Mouse (Mus musculus) G1E (cell line): ENCODE data around the gene Sorbs2. TPM values are rescaled to one million over a fixed set of nuclear protein-coding genes. Genes with fewer than 3 reads are reported as not detected.

ENCODE experiments used
- ATAC-seq: 2 replicates; pipeline ENCODE4 v1.8.0; 2016; ENCODE audit warnings: mild to moderate bottlenecking; ENCODE audit not compliant: insufficient number of reproducible peaks, poor library complexity, low FRiP score, severe bottlenecking; ENCODE audit errors: extremely low read depth
- DNase-seq: peaks from one replicate; pipeline ENCODE4 v3.0.0; 2012; ENCODE audit warnings: low spot score
- H3K27me3 ChIP-seq: 2 replicates; pipeline ENCODE4 v1.6.1; 2012; ENCODE audit warnings: mild to moderate bottlenecking, low read length, inconsistent platforms; ENCODE audit not compliant: insufficient read depth
- H3K36me3 ChIP-seq: replicated peaks from 2 replicates; pipeline ENCODE3; 2012; ENCODE audit warnings: mild to moderate bottlenecking, inconsistent platforms
- H3K4me1 ChIP-seq: 2 replicates; pipeline ENCODE4 v1.6.1; 2012; ENCODE audit warnings: low read depth, low read length, inconsistent platforms, mixed read lengths; ENCODE audit not compliant: insufficient read depth
- H3K4me3 ChIP-seq: 2 replicates; pipeline ENCODE4 v1.5.1; 2012; ENCODE audit warnings: low read depth, mild to moderate bottlenecking, inconsistent platforms, low read length, moderate library complexity, mixed read lengths
- H3K9me3 ChIP-seq: replicated peaks from 2 replicates; pipeline ENCODE4 v1.6.1; 2012; ENCODE audit warnings: inconsistent platforms
- CTCF ChIP-seq: IDR thresholded peaks from 2 replicates; pipeline ENCODE4 v1.5.1; 2012; ENCODE audit warnings: low read depth, low read length, inconsistent platforms, mixed read lengths
- GATA1 ChIP-seq: IDR thresholded peaks from 2 replicates; pipeline ENCODE4 v1.6.1; 2012; ENCODE audit warnings: borderline replicate concordance, low read length, inconsistent platforms, mixed read lengths
- GATA2 ChIP-seq: IDR thresholded peaks from 2 replicates; pipeline ENCODE4 v1.6.1; 2012; ENCODE audit warnings: low read depth, low read length, inconsistent platforms, borderline replicate concordance
- POLR2AphosphoS5 ChIP-seq: IDR thresholded peaks from 2 replicates; pipeline ENCODE4 v1.6.1; 2012; ENCODE audit warnings: low read depth, low read length, inconsistent platforms; ENCODE audit not compliant: insufficient replicate concordance
- TAL1 ChIP-seq: conservative IDR thresholded peaks from 2 replicates; pipeline ENCODE4 v1.6.1; 2012; ENCODE audit warnings: low read depth, low read length, inconsistent platforms, mixed read lengths
- polyA plus RNA-seq: library from polyadenylated mRNA; stranded (reverse); fragments of >175 nt; gene quantifications from 2 replicates; pipeline ENCODE4 v1.2.3, GENCODE M21; 2012
- total RNA-seq, 2 experiments: library from RNA; stranded (forward) in 1 of 2; stranded (reverse) in 1 of 2; fragments of 200-1000 nt in 1 of 2; fragments of >200 nt in 1 of 2; fragmentation: Nextera tagmentation in 1 of 2; gene quantifications; 2 replicates each; pipeline ENCODE4 v1.2.3; 2014 to 2017

Sorbs2 gene
- total and polyA plus RNA-seq, 3 experiments = 0.49 TPM; not detected in 2

DNA sequence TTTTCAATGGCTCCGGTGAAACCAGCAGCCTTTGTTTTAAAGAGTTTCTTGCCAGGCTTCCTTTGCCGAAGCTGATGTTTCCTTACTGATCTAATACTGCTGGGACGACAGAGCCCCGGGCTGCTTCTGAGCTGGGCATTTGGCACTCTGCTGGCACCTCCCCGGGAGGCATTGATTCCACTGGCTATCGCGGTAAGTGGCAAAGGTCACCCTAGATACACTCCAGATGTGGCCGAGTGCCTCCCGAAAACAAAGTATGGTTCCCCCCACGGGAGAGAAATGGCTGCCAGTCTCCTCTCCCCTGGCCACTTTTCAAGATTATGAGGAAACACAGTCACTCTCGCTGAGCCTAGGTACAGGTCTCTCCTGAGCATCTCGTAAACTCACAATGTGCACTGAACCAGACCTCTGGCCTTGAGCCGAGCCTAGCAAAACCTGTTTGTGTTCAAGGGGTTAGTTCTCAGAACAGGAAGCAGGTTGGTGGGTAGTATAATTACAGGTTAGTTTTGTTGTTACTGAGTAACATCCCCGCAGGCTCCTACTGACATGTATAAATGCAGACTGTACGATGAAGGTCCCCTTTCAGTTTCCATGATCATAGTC lies 114.1 kb downstream of the Sorbs2 start:
- no peak for DNase-seq
- H3K4me3 ChIP-seq = no peak overlapping the region
- no peaks in the 10 kb centered on the region for H3K36me3 ChIP-seq
- no peaks in the 10 kb centered on the region for H3K4me1 ChIP-seq
- TF ChIP-seq POLR2AphosphoS5 = no peak
- TF ChIP-seq TAL1 = no peak
- TF ChIP-seq CTCF = no peak
- TF ChIP-seq GATA2 = no peak
- no peak for TF ChIP-seq GATA1
- ATAC-seq = no peak
- no peaks in the 10 kb centered on the region for H3K27me3 ChIP-seq
- peaks cover 22% of the 10 kb centered on the region for H3K9me3 ChIP-seq

- peaks cover 13% of the 10 kb centered on the region for H3K9me3 ChIP-seq
- no peaks in the 10 kb centered on the region for H3K36me3 ChIP-seq
- ATAC-seq = no peak
- no peak overlapping the region for H3K4me3 ChIP-seq
- no peaks in the 10 kb centered on the region for H3K4me1 ChIP-seq
- TF ChIP-seq GATA2 = no peak
- no peak for TF ChIP-seq POLR2AphosphoS5
- no peak for TF ChIP-seq TAL1
- TF ChIP-seq CTCF = no peak
- TF ChIP-seq GATA1 = no peak
- H3K27me3 ChIP-seq = no peaks in the 10 kb centered on the region
- DNase-seq = no peak
Observed at GRCm38 (mm10) chr8:45626406-45626805, 118.8 kb downstream of the Sorbs2 start.

DNA sequence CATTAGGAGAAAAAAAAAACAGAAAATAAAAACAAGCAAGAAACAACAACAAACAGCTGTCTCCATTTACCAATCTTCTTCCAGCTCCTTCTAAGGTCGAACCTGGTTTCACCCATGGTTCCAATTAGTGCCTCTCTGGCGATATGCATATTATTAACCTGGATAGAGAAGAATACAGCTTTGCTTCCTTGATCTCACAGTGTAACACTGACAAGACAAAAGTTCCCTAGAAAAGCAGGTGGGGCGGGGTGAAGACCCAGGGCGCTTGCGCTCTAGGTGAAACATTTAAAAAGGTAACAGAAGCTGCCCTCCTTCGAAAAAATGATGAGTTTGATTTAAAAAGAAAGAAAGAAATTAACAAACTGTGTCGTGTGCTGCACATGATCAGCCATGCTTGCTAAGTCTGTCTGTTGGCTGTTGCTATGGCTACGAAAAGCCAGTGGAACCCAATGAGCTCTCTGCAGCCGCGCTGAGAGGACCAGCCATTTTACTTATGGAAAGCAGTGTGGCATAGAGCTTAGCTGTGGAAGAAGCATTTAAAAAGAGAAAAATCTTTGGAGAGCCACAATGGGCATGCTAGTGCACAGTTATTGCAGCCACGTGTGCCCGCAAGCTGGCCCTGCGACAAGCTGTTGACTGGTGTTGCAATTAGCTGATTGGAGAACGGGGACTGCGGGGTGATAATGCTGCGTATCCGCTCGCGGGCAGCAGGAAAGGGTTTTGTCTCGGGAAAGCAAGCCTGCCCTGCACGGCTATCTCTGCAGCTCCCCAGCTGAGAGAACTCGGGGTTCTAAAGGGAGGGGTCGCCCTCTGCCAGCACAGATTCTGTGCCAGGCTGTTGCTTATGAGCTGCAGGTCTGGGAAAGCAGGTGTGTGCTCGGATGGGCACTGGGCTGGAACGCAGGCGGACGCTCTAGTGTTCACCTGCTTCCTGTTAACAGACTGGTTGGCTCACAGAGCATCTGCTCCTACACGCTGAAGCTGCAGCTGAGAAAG lies 120.0 kb downstream of the Sorbs2 start:
- TF ChIP-seq CTCF (no peak), GATA1 (no peak)
- DNase-seq (no peak), ATAC-seq (no peak)
- H3K27me3 ChIP-seq = no peaks in the 10 kb centered on the region
- H3K4me3 ChIP-seq = no peak overlapping the region
- H3K36me3 ChIP-seq = no peaks in the 10 kb centered on the region
- H3K9me3 ChIP-seq = peaks cover 9% of the 10 kb centered on the region
- no peaks in the 10 kb centered on the region for H3K4me1 ChIP-seq

DNA sequence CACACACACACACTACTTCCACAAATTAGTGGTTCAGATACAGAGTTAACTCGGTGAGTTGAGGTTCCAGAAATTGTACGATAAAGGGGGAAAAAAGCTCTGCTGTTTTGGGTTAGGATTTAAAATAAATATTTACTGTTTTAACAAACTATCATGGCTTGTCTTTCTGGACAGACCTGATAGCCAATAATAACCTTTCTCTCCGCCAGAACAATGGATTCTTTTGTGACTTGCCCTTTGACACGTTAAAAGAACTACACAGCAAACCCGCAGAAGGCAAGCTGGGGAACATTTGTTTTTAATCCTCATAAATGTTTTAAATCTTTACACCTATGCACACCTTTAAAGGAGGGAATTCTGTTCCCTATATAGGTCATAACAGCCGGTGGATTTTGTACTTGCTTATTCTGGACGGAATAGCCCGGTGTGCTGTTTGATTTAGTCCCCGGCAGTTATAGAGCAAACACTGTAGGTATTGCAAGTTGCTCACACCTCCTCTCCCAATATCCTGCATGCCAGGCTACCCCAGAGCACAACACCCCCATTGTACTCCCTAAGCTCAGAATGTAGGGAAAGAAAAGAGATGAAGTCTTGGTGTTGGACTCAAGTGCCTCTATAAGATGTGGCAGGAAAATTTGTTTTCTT lies 121.0 kb downstream of the Sorbs2 start:
- H3K9me3 ChIP-seq = peaks cover 9% of the 10 kb centered on the region
- H3K4me1 ChIP-seq = no peaks in the 10 kb centered on the region
- H3K36me3 ChIP-seq = no peaks in the 10 kb centered on the region
- DNase-seq (no peak), ATAC-seq (no peak)
- no peak overlapping the region for H3K4me3 ChIP-seq
- no peaks in the 10 kb centered on the region for H3K27me3 ChIP-seq
- no peak for TF ChIP-seq GATA2
- TF ChIP-seq POLR2AphosphoS5 = no peak
- TF ChIP-seq GATA1 = no peak
- TF ChIP-seq CTCF = no peak
- TF ChIP-seq TAL1 = no peak

- DNase-seq (no peak), ATAC-seq (no peak)
- no peak overlapping the region for H3K4me3 ChIP-seq
- TF ChIP-seq POLR2AphosphoS5 (no peak), GATA1 (no peak), CTCF (no peak), GATA2 (no peak), TAL1 (no peak)
- no peaks in the 10 kb centered on the region for H3K4me1 ChIP-seq
- H3K36me3 ChIP-seq = no peaks in the 10 kb centered on the region
- H3K9me3 ChIP-seq = peaks cover 9% of the 10 kb centered on the region
- no peaks in the 10 kb centered on the region for H3K27me3 ChIP-seq
Observed at GRCm38 (mm10) chr8:45629066-45629430, 121.5 kb downstream of the Sorbs2 start.

DNA sequence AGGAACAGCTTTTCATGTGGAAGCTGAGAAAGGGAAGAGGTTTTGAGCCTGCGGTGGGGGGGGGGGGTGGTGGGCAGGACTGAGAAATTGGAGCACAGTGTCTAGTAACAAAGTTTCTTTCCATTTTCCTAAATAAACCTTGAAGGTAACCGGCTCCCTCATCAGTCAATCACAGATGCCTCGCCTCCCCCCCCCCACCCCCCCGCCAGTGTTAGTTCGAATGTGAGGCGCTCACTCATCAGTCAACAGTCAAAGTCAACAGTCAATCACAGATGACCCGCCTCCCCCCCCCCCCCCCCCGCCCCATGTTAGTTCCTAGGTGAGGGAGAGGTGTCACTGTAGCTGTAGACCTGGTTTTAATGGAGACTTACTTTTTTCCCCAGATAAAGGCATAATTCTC lies 123.4 kb downstream of the Sorbs2 start:
- H3K4me1 ChIP-seq = no peaks in the 10 kb centered on the region
- no peak overlapping the region for H3K4me3 ChIP-seq
- no peak for ATAC-seq
- TF ChIP-seq CTCF (no peak), TAL1 (no peak), POLR2AphosphoS5 (no peak), GATA2 (no peak), GATA1 (no peak)
- no peaks in the 10 kb centered on the region for H3K27me3 ChIP-seq
- H3K36me3 ChIP-seq = no peaks in the 10 kb centered on the region
- no peak for DNase-seq
- H3K9me3 ChIP-seq = peaks cover 9% of the 10 kb centered on the region
